Mouse (Mus musculus): Measurements from ENCODE around the gene Rsg1.

Gene Rsg1

DNA sequence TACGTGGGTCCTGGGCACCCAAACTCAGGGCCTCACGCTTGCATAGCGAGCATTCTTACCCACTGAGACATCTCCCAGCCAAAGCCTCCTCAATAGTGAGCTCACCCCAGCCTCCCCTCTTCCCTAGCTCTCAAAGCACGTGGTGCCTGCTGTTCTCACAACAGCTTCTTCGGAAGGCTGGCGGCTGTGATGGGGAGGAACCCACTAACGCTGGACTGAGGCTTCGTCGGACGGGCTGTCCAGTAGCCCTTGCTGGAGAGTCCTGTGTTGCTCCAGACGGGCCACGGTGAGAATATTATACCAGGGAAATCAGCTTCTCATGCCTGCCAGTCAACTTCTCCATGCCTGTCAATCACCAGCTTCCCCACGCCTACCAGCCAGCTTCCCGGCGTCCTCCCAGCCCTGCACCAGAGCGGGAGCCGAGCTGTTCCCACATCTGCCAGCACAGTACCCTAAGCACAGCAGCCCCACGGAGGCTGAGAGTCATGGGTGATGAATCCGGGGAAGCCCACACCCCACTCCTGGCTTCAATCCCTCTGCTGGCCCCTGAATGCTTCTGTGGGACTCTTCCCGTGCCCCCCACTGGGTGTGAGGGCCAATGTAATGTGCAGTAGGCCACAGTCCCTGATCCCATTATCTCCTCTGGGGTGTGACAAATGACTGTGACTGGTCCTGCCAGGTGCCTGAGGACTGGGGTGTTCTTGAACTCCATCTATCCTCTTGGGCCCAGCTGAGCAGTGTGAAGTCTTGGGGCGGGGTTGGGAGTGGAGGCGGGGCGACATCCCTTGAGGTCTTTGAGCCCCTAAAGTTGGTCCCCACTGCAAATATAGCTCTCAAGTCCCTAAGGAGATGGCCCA lies 61.0 kb downstream of the Rsg1 start:
- no peak for DNase-seq (ENCODE audit: low read depth, low spot score)
